Mouse (Mus musculus): ENCODE measurements around the gene Tbc1d22a.

DNA sequence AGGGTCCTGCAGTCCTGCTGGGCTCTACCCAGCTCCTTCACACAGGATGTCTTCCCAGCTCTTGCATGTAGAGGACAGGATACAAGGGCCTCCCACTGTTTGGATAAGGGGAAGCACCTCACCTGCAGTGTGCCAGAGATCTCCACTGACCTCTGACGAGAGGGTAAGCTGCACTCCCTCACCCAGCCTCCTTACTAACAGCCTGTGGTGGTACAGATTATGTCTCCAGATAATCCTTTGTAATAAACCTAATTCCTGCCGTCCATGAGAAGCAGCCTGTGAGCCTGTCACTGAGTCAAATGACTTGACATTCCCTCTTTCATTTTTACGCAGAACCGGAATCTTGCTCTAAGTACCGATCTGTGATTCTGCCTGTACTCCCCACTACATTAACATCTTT is 260.7 kb downstream of the Tbc1d22a start:
- no peak for TF ChIP-seq CTCF (IDR thresholded peaks at IDR 0.05; ENCODE audit: control insufficient read depth, insufficient read depth, insufficient replicate concordance, low read depth, low read length)
- no peak for TF ChIP-seq POLR2A (IDR thresholded peaks at IDR 0.05; ENCODE audit: control insufficient read depth, low read depth, low read length)

Data from testis, adult 2 months (tissue).